Mouse (Mus musculus): ENCODE data around the gene Kcnf1. TPM values are rescaled to one million over a fixed set of nuclear protein-coding genes. Genes with fewer than 3 reads are reported as not detected.
"Not testable (repeated sequence)": the region's sequence is repeated elsewhere in the genome, so short reads cannot be mapped to it uniquely, and the experiment has no call there.

The Kcnf1 gene
- total RNA-seq, 2 experiments from 2014 or later, result 103 to 125 TPM

GRCm38 (mm10) chr12:17163996-17164395 lies 12.7 kb downstream of the Kcnf1 start:
- no peak for DNase-seq (ENCODE audit: low spot score in 2 of 2)

- DNase-seq (ENCODE audit: low spot score in 2 of 2), result peak in 1 of 2 experiments; percentile 45
Measured at GRCm38 (mm10) chr12:17159549-17159948, 17.1 kb downstream of the Kcnf1 start.

- no peak for DNase-seq (ENCODE audit: low spot score in 2 of 2)
Measured at GRCm38 (mm10) chr12:17157558-17157957, 19.1 kb downstream of the Kcnf1 start.

- DNase-seq (ENCODE audit: low spot score in 2 of 2), result no peak
Measured at GRCm38 (mm10) chr12:17155781-17156180, 20.9 kb downstream of the Kcnf1 start.

- DNase-seq (ENCODE audit: low spot score in 2 of 2), result peak in 1 of 2 experiments; percentile 51
Measured at GRCm38 (mm10) chr12:17152840-17153239, 23.8 kb downstream of the Kcnf1 start.

- peak in 1 of 2 experiments; percentile 48 for DNase-seq (ENCODE audit: low spot score in 2 of 2)
Measured at GRCm38 (mm10) chr12:17148920-17149319, 27.8 kb downstream of the Kcnf1 start.

GRCm38 (mm10) chr12:17141791-17142190 lies 34.9 kb downstream of the Kcnf1 start:
- DNase-seq (ENCODE audit: low spot score in 2 of 2), result no peak

- DNase-seq (ENCODE audit: low spot score in 2 of 2), result peak; percentile 69 to 75
Measured at GRCm38 (mm10) chr12:17140436-17140835, 36.3 kb downstream of the Kcnf1 start.

GRCm38 (mm10) chr12:17134546-17135096 lies 42.1 kb downstream of the Kcnf1 start:
- DNase-seq (ENCODE audit: low spot score in 2 of 2), result no peak

- DNase-seq (ENCODE audit: low spot score in 2 of 2), result no peak
Measured at GRCm38 (mm10) chr12:17132243-17132642, 44.4 kb downstream of the Kcnf1 start.

- DNase-seq (ENCODE audit: low spot score in 2 of 2), result no peak
Measured at GRCm38 (mm10) chr12:17131563-17131962, 45.1 kb downstream of the Kcnf1 start.

- DNase-seq (ENCODE audit: low spot score in 2 of 2), result not testable (repeated sequence)
Measured at GRCm38 (mm10) chr12:17122881-17123280, 53.8 kb downstream of the Kcnf1 start.

Other genes with a start within 250 kb of the Kcnf1 start
- 1 to 10 TPM; 1.1 to 1.7 TPM for gene Pqlc3, start 176.5 kb downstream of the Kcnf1 start, total RNA-seq (2021)
- gene 2410004P03Rik, start 165.2 kb downstream of the Kcnf1 start, total RNA-seq (2021), result 1 to 10 TPM in 1 of 2 experiments, under 1 TPM in 1; 0.75 to 1.3 TPM
- 100 to 1,000 TPM; 144 to 148 TPM for gene Pdia6, start 89.7 kb upstream of the Kcnf1 start, total RNA-seq (2021)
- gene Atp6v1c2, start 152.5 kb upstream of the Kcnf1 start, total RNA-seq (2021), result 1 to 10 TPM; 3.1 to 4.7 TPM
- 10 to 100 TPM; 20.8 to 21.3 TPM for gene Nol10, start 171.6 kb upstream of the Kcnf1 start, total RNA-seq (2021)

Measured in left cerebral cortex, adult 18-20 months (tissue).